Mouse (Mus musculus): ENCODE results near the gene Cntn3.

- TF ChIP-seq CTCF (IDR thresholded peaks at IDR 0.05; ENCODE audit: low read depth), result no peak
- no peak for TF ChIP-seq EP300 (IDR thresholded peaks at IDR 0.05; ENCODE audit: low read depth)
Observed at GRCm38 (mm10) chr6:102583578-102583977, 10.7 kb upstream of the Cntn3 start.

Measured in heart, postnatal 0 days (tissue).